Mouse (Mus musculus): ENCODE data around the gene Mrps35. TPM values are rescaled to one million over a fixed set of nuclear protein-coding genes. Genes with fewer than 3 reads are reported as not detected.
A peak's percentile ranks its signal among the peaks of the same experiment; 100 is the strongest.

Gene Mrps35
- 98.6 and 99.6 TPM in 2 replicates for polyA plus RNA-seq (2015; fragmentation: Nextera tagmentation; extraction: Ambion mirVana)

- H3K27ac ChIP-seq: peak within 1 kb of the TSS; percentile 68
- ATAC-seq (ENCODE audit: low FRiP score, low read depth): peak; percentile 99
- peak within 1 kb of the TSS; percentile 93 for H3K9ac ChIP-seq
- H3K4me1 ChIP-seq: peaks cover 12% of the 10 kb centered on the region
- H3K36me3 ChIP-seq: peaks cover 16% of the 10 kb centered on the region
- H3K4me2 ChIP-seq (replicated peaks): peak within 1 kb of the TSS; percentile 70
- peak within 1 kb of the TSS; percentile 70 for H3K4me3 ChIP-seq
- 3% methylated on average over 66 of the region's 66 CpGs for WGBS
- peaks cover 4% of the 10 kb centered on the region; the same call in 1 of the 2 replicates for H3K27me3 ChIP-seq
- H3K9me3 ChIP-seq: no peaks in the 10 kb centered on the region
Measured at GRCm38 (mm10) chr6:147042291-147043290, at the start of gene Mrps35. Gene Mrps35, plus strand, starts transcription at chr6:147042764.

GRCm38 (mm10) chr6:146994236-146994635 is 48.3 kb upstream of the Mrps35 start:
- H3K4me3 ChIP-seq: no peak overlapping the region
- H3K27me3 ChIP-seq: no peaks in the 10 kb centered on the region
- H3K36me3 ChIP-seq: peaks cover 50% of the 10 kb centered on the region
- no peak overlapping the region for H3K4me2 ChIP-seq (replicated peaks)
- no peak overlapping the region for H3K9ac ChIP-seq
- no peak for ATAC-seq (ENCODE audit: low FRiP score, low read depth)
- H3K27ac ChIP-seq: no peak overlapping the region
- no peaks in the 10 kb centered on the region for H3K9me3 ChIP-seq
- 0 out of 2 replicates have a peak, but pooled peaks cover 9% of the 10 kb centered on the region for H3K4me1 ChIP-seq
- 42% methylated on average over 5 of the region's 5 CpGs for WGBS

GRCm38 (mm10) chr6:146995391-146995790 is 47.2 kb upstream of the Mrps35 start:
- H3K9me3 ChIP-seq: no peaks in the 10 kb centered on the region
- ATAC-seq (ENCODE audit: low FRiP score, low read depth): no peak
- no peak overlapping the region for H3K27ac ChIP-seq
- H3K27me3 ChIP-seq: no peaks in the 10 kb centered on the region
- H3K36me3 ChIP-seq: peaks cover 52% of the 10 kb centered on the region
- no peak overlapping the region for H3K4me3 ChIP-seq
- no peak overlapping the region for H3K4me2 ChIP-seq (replicated peaks)
- H3K4me1 ChIP-seq: 0 out of 2 replicates have a peak, but pooled peaks cover 9% of the 10 kb centered on the region
- WGBS: 89% methylated on average over 2 of the region's 2 CpGs
- no peak overlapping the region for H3K9ac ChIP-seq

GRCm38 (mm10) chr6:146995878-146996277 is 46.7 kb upstream of the Mrps35 start:
- no peak overlapping the region for H3K4me2 ChIP-seq (replicated peaks)
- H3K36me3 ChIP-seq: peaks cover 54% of the 10 kb centered on the region
- 87% methylated on average over 6 of the region's 6 CpGs for WGBS
- no peak overlapping the region for H3K27ac ChIP-seq
- H3K9me3 ChIP-seq: no peaks in the 10 kb centered on the region
- no peak overlapping the region for H3K4me3 ChIP-seq
- H3K9ac ChIP-seq: no peak overlapping the region
- H3K4me1 ChIP-seq: 0 out of 2 replicates have a peak, but pooled peaks cover 9% of the 10 kb centered on the region
- no peak for ATAC-seq (ENCODE audit: low FRiP score, low read depth)
- H3K27me3 ChIP-seq: no peaks in the 10 kb centered on the region

- 87% methylated on average over 6 of the region's 6 CpGs for WGBS
- Histone ChIP-seq H3K4me2 (replicated peaks) (no peak overlapping the region), H3K4me1 (0 out of 2 replicates have a peak, but pooled peaks cover 8% of the 10 kb centered on the region), H3K36me3 (peaks cover 57% of the 10 kb centered on the region), H3K4me3 (no peak overlapping the region), H3K27ac (no peak overlapping the region), H3K27me3 (no peaks in the 10 kb centered on the region), H3K9me3 (no peaks in the 10 kb centered on the region), H3K9ac (no peak overlapping the region)
- ATAC-seq (ENCODE audit: low FRiP score, low read depth): no peak
Measured at GRCm38 (mm10) chr6:146997006-146997405, 45.6 kb upstream of the Mrps35 start.

GRCm38 (mm10) chr6:146998710-146999109 is 43.9 kb upstream of the Mrps35 start:
- no peak for ATAC-seq (ENCODE audit: low FRiP score, low read depth)
- Histone ChIP-seq H3K27me3 (no peaks in the 10 kb centered on the region), H3K36me3 (peaks cover 64% of the 10 kb centered on the region), H3K27ac (no peak overlapping the region), H3K9me3 (no peaks in the 10 kb centered on the region), H3K4me1 (no peaks in the 10 kb centered on the region), H3K9ac (no peak overlapping the region), H3K4me3 (no peak overlapping the region), H3K4me2 (replicated peaks) (no peak overlapping the region)
- WGBS: 88% methylated on average over 4 of the region's 4 CpGs

- H3K4me2 ChIP-seq (replicated peaks): no peak overlapping the region
- no peak overlapping the region for H3K4me3 ChIP-seq
- H3K4me1 ChIP-seq: no peaks in the 10 kb centered on the region
- H3K36me3 ChIP-seq: peaks cover 70% of the 10 kb centered on the region
- no peak overlapping the region for H3K9ac ChIP-seq
- 87% methylated on average over 9 of the region's 9 CpGs for WGBS
- no peaks in the 10 kb centered on the region for H3K27me3 ChIP-seq
- H3K27ac ChIP-seq: no peak overlapping the region
- no peaks in the 10 kb centered on the region for H3K9me3 ChIP-seq
- ATAC-seq (ENCODE audit: low FRiP score, low read depth): no peak
Measured at GRCm38 (mm10) chr6:146999302-146999701, 43.3 kb upstream of the Mrps35 start.

- 49% methylated on average over 2 of the region's 2 CpGs for WGBS
Measured at GRCm38 (mm10) chr6:146999755-147000154, 42.8 kb upstream of the Mrps35 start.

GRCm38 (mm10) chr6:147008148-147008547 is 34.4 kb upstream of the Mrps35 start:
- H3K4me2 ChIP-seq (replicated peaks): no peak overlapping the region
- H3K9ac ChIP-seq: no peak overlapping the region
- 63% methylated on average over 3 of the region's 3 CpGs for WGBS
- H3K36me3 ChIP-seq: peaks cover 50% of the 10 kb centered on the region
- peaks cover 12% of the 10 kb centered on the region for H3K4me1 ChIP-seq
- no peaks in the 10 kb centered on the region for H3K9me3 ChIP-seq
- no peak overlapping the region for H3K27ac ChIP-seq
- no peaks in the 10 kb centered on the region for H3K27me3 ChIP-seq
- ATAC-seq (ENCODE audit: low FRiP score, low read depth): no peak
- H3K4me3 ChIP-seq: no peak overlapping the region

More at GRCm38 (mm10) chr6:146999755-147000154, 42.8 kb upstream of the Mrps35 start:
- no peak overlapping the region for H3K27ac ChIP-seq
- no peak overlapping the region for H3K9ac ChIP-seq
- H3K27me3 ChIP-seq: no peaks in the 10 kb centered on the region
- no peaks in the 10 kb centered on the region for H3K4me1 ChIP-seq
- peaks cover 70% of the 10 kb centered on the region for H3K36me3 ChIP-seq
- H3K4me3 ChIP-seq: no peak overlapping the region
- H3K9me3 ChIP-seq: no peaks in the 10 kb centered on the region
- ATAC-seq (ENCODE audit: low FRiP score, low read depth): no peak
- H3K4me2 ChIP-seq (replicated peaks): no peak overlapping the region

- Histone ChIP-seq H3K4me3 (no peak overlapping the region), H3K9ac (no peak overlapping the region), H3K36me3 (peaks cover 61% of the 10 kb centered on the region), H3K27me3 (no peaks in the 10 kb centered on the region), H3K4me1 (peaks cover 12% of the 10 kb centered on the region), H3K4me2 (replicated peaks) (no peak overlapping the region), H3K27ac (no peak overlapping the region), H3K9me3 (no peaks in the 10 kb centered on the region)
- ATAC-seq (ENCODE audit: low FRiP score, low read depth): no peak
- WGBS: 73% methylated on average over 6 of the region's 6 CpGs
Measured at GRCm38 (mm10) chr6:147010358-147010757, 32.2 kb upstream of the Mrps35 start.

- no peak overlapping the region; the same call in 1 of the 2 replicates for H3K27ac ChIP-seq
- no peaks in the 10 kb centered on the region for H3K27me3 ChIP-seq
- H3K36me3 ChIP-seq: peaks cover 58% of the 10 kb centered on the region
- no peak for ATAC-seq (ENCODE audit: low FRiP score, low read depth)
- H3K9me3 ChIP-seq: no peaks in the 10 kb centered on the region
- WGBS: 77% methylated on average over 15 of the region's 15 CpGs
- H3K4me2 ChIP-seq (replicated peaks): no peak overlapping the region
- peaks cover 12% of the 10 kb centered on the region for H3K4me1 ChIP-seq
- H3K9ac ChIP-seq: no peak overlapping the region
- no peak overlapping the region for H3K4me3 ChIP-seq
Measured at GRCm38 (mm10) chr6:147010811-147011520, 31.6 kb upstream of the Mrps35 start.

- no peak overlapping the region for H3K4me3 ChIP-seq
- H3K36me3 ChIP-seq: peaks cover 60% of the 10 kb centered on the region
- WGBS: 73% methylated on average over 6 of the region's 6 CpGs
- H3K27me3 ChIP-seq: no peaks in the 10 kb centered on the region
- H3K4me2 ChIP-seq (replicated peaks): no peak overlapping the region
- H3K27ac ChIP-seq: peak overlapping the region; percentile 35; the same call in 1 of the 2 replicates
- ATAC-seq (ENCODE audit: low FRiP score, low read depth): no peak
- no peaks in the 10 kb centered on the region for H3K9me3 ChIP-seq
- H3K9ac ChIP-seq: no peak overlapping the region
- H3K4me1 ChIP-seq: peaks cover 12% of the 10 kb centered on the region
Measured at GRCm38 (mm10) chr6:147011555-147011954, 31.0 kb upstream of the Mrps35 start.
